Mouse (Mus musculus) liver, embryonic 14.5 days (tissue): Measurements from ENCODE around the gene Igfbp7. TPM values are rescaled to one million over a fixed set of nuclear protein-coding genes. Genes with fewer than 3 reads are reported as not detected.

Experiments used
- ATAC-seq: fragments of 200-750 bp; cut with Nextera tagmentation; 2 replicates; pipeline ENCODE4 v1.8.0; 2017; ENCODE audit warnings: moderate number of reproducible peaks, mild to moderate bottlenecking, moderate library complexity; ENCODE audit not compliant: insufficient read depth
- DNase-seq, 3 experiments: peaks; one replicate each; pipeline ENCODE4 v3.0.0-alpha.2; 2012 to 2013; ENCODE audit warnings: low read depth in 3 of 3, low spot score in 3 of 3
- H3K27ac ChIP-seq: fragments of 300-500 bp; sonication (generic); 2 replicates; pipeline ENCODE4 v1.5.1; 2014; ENCODE audit warnings: moderate library complexity, mild to moderate bottlenecking, control low read depth, inconsistent platforms
- H3K27me3 ChIP-seq: fragments of 300-500 bp; sonication (generic); 2 replicates; pipeline ENCODE4 v1.6.1; 2014; ENCODE audit warnings: mild to moderate bottlenecking, low read length, moderate library complexity; ENCODE audit not compliant: control insufficient read depth, insufficient read depth
- H3K36me3 ChIP-seq: fragments of 300-500 bp; sonication (generic); replicated peaks from 2 replicates; pipeline ENCODE4 v1.6.1; 2014; ENCODE audit warnings: low read depth; ENCODE audit not compliant: control insufficient read depth, insufficient read depth
- H3K4me1 ChIP-seq, 2 experiments: fragments of 200-500 bp in 1 of 2; fragments of 300-500 bp in 1 of 2; sonication (generic) in 1 of 2; replicated peaks; 2 replicates each; pipeline ENCODE4 v1.6.1; 2012 to 2014; ENCODE audit warnings: antibody characterized with exemption in 1 of 2, inconsistent platforms in 1 of 2, low read length in 1 of 2; ENCODE audit not compliant: control insufficient read depth in 2 of 2, insufficient read depth in 2 of 2
- H3K4me2 ChIP-seq: fragments of 300-500 bp; sonication (generic); 2 replicates; pipeline ENCODE4 v1.6.1; 2014; ENCODE audit warnings: low read depth, mild to moderate bottlenecking, control low read depth, moderate library complexity
- H3K4me3 ChIP-seq, 2 experiments: fragments of 200-500 bp in 1 of 2; fragments of 300-500 bp in 1 of 2; sonication (generic) in 1 of 2; 2 replicates each; pipeline ENCODE4 v1.5.1; 2012 to 2014; ENCODE audit warnings: low read depth in 2 of 2, low read length in 2 of 2, mild to moderate bottlenecking in 2 of 2, control low read depth in 1 of 2, inconsistent platforms in 1 of 2, moderate library complexity in 1 of 2; ENCODE audit not compliant: insufficient read depth in 1 of 2
- H3K9ac ChIP-seq: fragments of 300-500 bp; sonication (generic); replicated peaks from 2 replicates; pipeline ENCODE4 v1.6.1; 2014; ENCODE audit warnings: mild to moderate bottlenecking, control low read depth, moderate library complexity
- H3K9me3 ChIP-seq: fragments of 300-500 bp; sonication (generic); 2 replicates; pipeline ENCODE4 v1.6.1; 2016; ENCODE audit warnings: low read length, mixed read lengths; ENCODE audit not compliant: control insufficient read depth
- CTCF ChIP-seq: IDR thresholded peaks from 2 replicates; pipeline ENCODE4 v1.5.1; 2016; ENCODE audit warnings: antibody characterized with exemption, low read depth, control low read depth
- EP300 ChIP-seq: IDR thresholded peaks from 2 replicates; pipeline ENCODE4 v1.6.1; 2016; ENCODE audit warnings: antibody characterized with exemption, low read depth
- WGBS: fragments of 180-500 bp; shearing (Covaris S2); extraction: QIAGEN DNeasy Blood & Tissue Kit; methylation state at CpG from one replicate; pipeline ENCODE4 v1.1.7; 2014; ENCODE audit not compliant: insufficient replicate concordance; 5-methylcytosine and 5-hydroxymethylcytosine counted together
- polyA plus RNA-seq, 2 experiments: library from polyadenylated mRNA; depleted of rRNA in 1 of 2; stranded (reverse) in 1 of 2; unstranded in 1 of 2; fragments of >200 nt; fragmentation: Nextera tagmentation in 1 of 2; extraction: Ambion mirVana in 1 of 2; gene quantifications; 2 replicates each; pipeline versions ENCODE4 v1.2.1 to v1.2.3; 2012 to 2014

Gene Igfbp7
- polyA plus RNA-seq, 2 experiments = 14.5 to 16.7 TPM

DNA sequence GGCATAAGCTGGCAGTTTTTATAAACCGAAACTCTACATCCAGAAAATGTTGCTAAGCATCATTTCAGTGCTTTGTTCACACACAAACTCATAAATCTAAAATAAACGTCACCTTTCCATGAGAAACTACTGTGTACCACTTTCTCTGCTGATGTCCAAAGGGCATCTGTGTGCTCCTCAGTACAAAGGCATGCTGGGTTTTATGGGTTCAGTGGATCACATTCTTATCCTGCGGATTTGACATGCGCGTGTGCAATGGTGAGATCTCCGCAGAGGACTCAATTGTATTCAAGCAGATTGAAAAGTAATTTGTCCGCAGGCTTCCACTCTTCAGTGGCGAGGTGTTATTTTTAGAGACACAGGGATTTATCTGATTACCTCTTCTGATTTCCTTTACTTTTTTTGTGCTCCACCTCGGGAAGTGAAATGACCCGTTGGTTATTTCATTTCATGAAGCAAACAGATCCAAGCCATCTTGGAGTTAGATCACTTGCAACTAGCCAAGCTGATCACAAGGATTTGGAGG lies 14.7 kb downstream of the Igfbp7 start:
- Histone ChIP-seq H3K4me2 (no peak overlapping the region), H3K4me3 (no peak overlapping the region), H3K9me3 (no peaks in the 10 kb centered on the region), H3K27me3 (no peaks in the 10 kb centered on the region), H3K4me1 (peaks cover 0 to 2% of the 10 kb centered on the region in 2 experiments; a peak in 1 of 4 replicates), H3K36me3 (no peaks in the 10 kb centered on the region), H3K27ac (no peak overlapping the region), H3K9ac (no peak overlapping the region)
- TF ChIP-seq CTCF (no peak), EP300 (no peak)
- WGBS = 67% methylated on average over 10 of the region's 10 CpGs
- DNase-seq (no peak), ATAC-seq (no peak)

DNA sequence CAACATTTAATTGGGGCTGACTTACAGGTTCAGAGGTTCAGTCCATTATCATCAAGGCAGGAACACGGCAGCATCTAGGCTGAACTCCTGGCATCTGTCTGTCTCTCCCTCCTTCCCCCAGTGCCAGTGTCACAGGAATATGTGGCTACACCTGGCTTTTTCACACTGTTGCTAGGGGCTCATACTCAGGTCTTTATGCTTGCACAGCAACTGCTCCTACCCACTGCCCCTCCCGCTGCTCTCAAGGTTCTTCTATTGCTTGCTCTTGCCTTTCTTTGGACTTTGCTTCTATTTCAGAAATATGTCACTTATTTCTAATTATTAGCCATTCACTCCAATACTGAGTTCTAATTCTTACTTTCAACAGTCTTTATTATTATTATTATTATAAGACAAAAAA lies 17.6 kb downstream of the Igfbp7 start:
- ATAC-seq (no peak), DNase-seq (no peak)
- peaks cover 0 to 13% of the 10 kb centered on the region in 2 experiments; a peak in 2 of 4 replicates for H3K4me1 ChIP-seq
- H3K9ac ChIP-seq = no peak overlapping the region
- H3K36me3 ChIP-seq = no peaks in the 10 kb centered on the region
- TF ChIP-seq EP300 (no peak), CTCF (no peak)
- H3K4me3 ChIP-seq = no peak overlapping the region
- 63% methylated on average over 2 of the region's 2 CpGs for WGBS
- H3K4me2 ChIP-seq = no peak overlapping the region
- H3K27me3 ChIP-seq = no peaks in the 10 kb centered on the region
- no peaks in the 10 kb centered on the region for H3K9me3 ChIP-seq
- H3K27ac ChIP-seq = no peak overlapping the region

- Histone ChIP-seq H3K4me2 (no peak overlapping the region), H3K4me3 (no peak overlapping the region), H3K4me1 (peaks cover 0 to 21% of the 10 kb centered on the region in 2 experiments; a peak in 2 of 4 replicates), H3K36me3 (no peaks in the 10 kb centered on the region), H3K9me3 (no peaks in the 10 kb centered on the region), H3K9ac (no peak overlapping the region), H3K27ac (no peak overlapping the region), H3K27me3 (no peaks in the 10 kb centered on the region)
- ATAC-seq (no peak), DNase-seq (no peak)
- no peak for TF ChIP-seq CTCF
- TF ChIP-seq EP300 = no peak
- 52% methylated on average over 6 of the region's 6 CpGs for WGBS
Observed at GRCm38 (mm10) chr5:77388359-77388758, 19.5 kb downstream of the Igfbp7 start.

DNA sequence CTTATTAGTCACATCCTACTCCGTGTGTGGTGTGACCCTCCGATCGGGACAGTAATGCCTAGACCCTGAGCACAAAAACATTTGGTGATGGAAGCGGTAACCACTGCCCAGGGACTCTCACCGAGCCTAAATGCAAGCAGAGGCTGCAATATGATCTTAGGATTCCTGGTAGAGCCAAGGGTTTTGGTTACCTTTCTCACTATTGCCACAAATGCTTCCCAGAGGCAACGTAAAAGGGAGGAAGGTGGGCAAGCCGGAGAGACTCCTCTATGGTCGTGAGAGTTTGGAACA lies 20.5 kb downstream of the Igfbp7 start:
- Histone ChIP-seq H3K4me3 (no peak overlapping the region), H3K36me3 (no peaks in the 10 kb centered on the region), H3K27me3 (no peaks in the 10 kb centered on the region), H3K9me3 (no peaks in the 10 kb centered on the region), H3K9ac (no peak overlapping the region), H3K4me1 (peaks cover 0 to 21% of the 10 kb centered on the region in 2 experiments; a peak in 2 of 4 replicates), H3K27ac (no peak overlapping the region), H3K4me2 (no peak overlapping the region)
- 63% methylated on average over 8 of the region's 8 CpGs for whole genome bisulfite sequencing
- ATAC-seq (no peak), DNase-seq (no peak)
- TF ChIP-seq EP300 = no peak
- TF ChIP-seq CTCF = no peak

- Histone ChIP-seq H3K4me2 (no peak overlapping the region), H3K4me1 (peaks cover 0 to 21% of the 10 kb centered on the region in 2 experiments; a peak in 2 of 4 replicates), H3K4me3 (no peak overlapping the region), H3K36me3 (no peaks in the 10 kb centered on the region), H3K27ac (no peak overlapping the region), H3K9me3 (no peaks in the 10 kb centered on the region), H3K27me3 (no peaks in the 10 kb centered on the region), H3K9ac (no peak overlapping the region)
- no peak for TF ChIP-seq CTCF
- TF ChIP-seq EP300 = no peak
- no peak for ATAC-seq
- WGBS = 22% methylated on average over 10 of the region's 10 CpGs
- no peak for DNase-seq
Observed at GRCm38 (mm10) chr5:77386596-77387413, 21.0 kb downstream of the Igfbp7 start.
